Mouse (Mus musculus) neural tube, embryonic 14.5 days (tissue): ENCODE measurements around the gene Col27a1. TPM values are rescaled to one million over a fixed set of nuclear protein-coding genes. Genes with fewer than 3 reads are reported as not detected.

ENCODE experiments used
- ATAC-seq: fragments of 200-750 bp; cut with Nextera tagmentation; 2 replicates; pipeline ENCODE4 v1.8.0; 2017; ENCODE audit warnings: low read depth, mild to moderate bottlenecking, moderate TSS enrichment, moderate library complexity
- H3K27ac ChIP-seq: fragments of 300-500 bp; sonication (generic); 2 replicates; pipeline ENCODE4 v1.5.1; 2014; ENCODE audit warnings: low read depth, mild to moderate bottlenecking, control low read depth, low read length, moderate library complexity, mixed read lengths
- H3K27me3 ChIP-seq: fragments of 300-500 bp; sonication (generic); 2 replicates; pipeline ENCODE4 v1.6.1; 2014; ENCODE audit warnings: low read length; ENCODE audit not compliant: control insufficient read depth, insufficient read depth
- H3K36me3 ChIP-seq: fragments of 300-500 bp; sonication (generic); 2 replicates; pipeline ENCODE4 v1.6.1; 2014; ENCODE audit warnings: low read length, mixed read lengths; ENCODE audit not compliant: control insufficient read depth, insufficient read depth
- H3K4me1 ChIP-seq: fragments of 300-500 bp; sonication (generic); 2 replicates; pipeline ENCODE4 v1.6.1; 2014; ENCODE audit warnings: low read length; ENCODE audit not compliant: control insufficient read depth, insufficient read depth
- H3K4me2 ChIP-seq: fragments of 300-500 bp; sonication (generic); 2 replicates; pipeline ENCODE4 v1.6.1; 2014; ENCODE audit warnings: mild to moderate bottlenecking, low read depth, low read length, control low read depth
- H3K4me3 ChIP-seq: fragments of 300-500 bp; sonication (generic); 2 replicates; pipeline ENCODE4 v1.5.1; 2014; ENCODE audit warnings: low read depth, low read length, control low read depth, mixed read lengths
- H3K9ac ChIP-seq: fragments of 300-500 bp; sonication (generic); replicated peaks from 2 replicates; pipeline ENCODE4 v1.6.1; 2014; ENCODE audit warnings: low read depth, mild to moderate bottlenecking, control low read depth, low read length, mixed read lengths
- H3K9me3 ChIP-seq: fragments of 300-500 bp; sonication (generic); 2 replicates; pipeline ENCODE4 v1.6.1; 2016; ENCODE audit warnings: low read length; ENCODE audit not compliant: control insufficient read depth
- WGBS: fragments of 180-500 bp; shearing (Covaris S2); extraction: QIAGEN DNeasy Blood & Tissue Kit; methylation state at CpG from one replicate; pipeline ENCODE4 v1.1.7; 2014; 5-methylcytosine and 5-hydroxymethylcytosine counted together
- polyA plus RNA-seq: library from polyadenylated mRNA; unstranded; fragments of >200 nt; fragmentation: Nextera tagmentation; extraction: Ambion mirVana; gene quantifications from 2 replicates; pipeline ENCODE4 v1.2.1, GENCODE M21; 2014

The Col27a1 gene
- polyA plus RNA-seq, 1 experiment from 2014 or later, result 1.2 TPM

DNA sequence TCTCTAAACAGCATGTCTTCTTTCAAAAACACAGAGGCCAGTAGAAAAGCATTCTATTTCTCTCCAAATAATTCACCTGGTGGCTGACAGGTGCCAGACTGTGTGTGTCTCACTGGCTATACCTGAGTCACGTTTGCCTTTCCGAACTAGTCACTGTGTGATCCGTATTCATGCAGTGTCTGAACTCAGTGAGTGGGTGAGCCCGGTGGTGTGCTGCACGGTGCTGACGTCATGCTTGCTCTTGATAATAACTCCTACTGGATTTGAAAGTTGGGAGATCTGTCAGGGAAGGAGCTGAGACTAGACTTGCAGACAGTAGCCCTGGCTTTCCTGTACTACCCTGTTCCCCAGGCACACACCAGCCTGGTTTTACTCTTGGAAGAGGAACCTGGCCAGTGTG is 5.8 kb downstream of the Col27a1 start:
- Histone ChIP-seq H3K9me3 (no peaks in the 10 kb centered on the region), H3K4me2 (no peak overlapping the region), H3K4me3 (no peak overlapping the region), H3K27me3 (peaks cover 3% of the 10 kb centered on the region; the same call in 1 of the 2 replicates), H3K27ac (no peak overlapping the region), H3K4me1 (peaks cover 10% of the 10 kb centered on the region; the same call in 1 of the 2 replicates), H3K36me3 (no peaks in the 10 kb centered on the region), H3K9ac (no peak overlapping the region)
- WGBS, result 87% methylated on average over 6 of the region's 6 CpGs
- no peak for ATAC-seq

DNA sequence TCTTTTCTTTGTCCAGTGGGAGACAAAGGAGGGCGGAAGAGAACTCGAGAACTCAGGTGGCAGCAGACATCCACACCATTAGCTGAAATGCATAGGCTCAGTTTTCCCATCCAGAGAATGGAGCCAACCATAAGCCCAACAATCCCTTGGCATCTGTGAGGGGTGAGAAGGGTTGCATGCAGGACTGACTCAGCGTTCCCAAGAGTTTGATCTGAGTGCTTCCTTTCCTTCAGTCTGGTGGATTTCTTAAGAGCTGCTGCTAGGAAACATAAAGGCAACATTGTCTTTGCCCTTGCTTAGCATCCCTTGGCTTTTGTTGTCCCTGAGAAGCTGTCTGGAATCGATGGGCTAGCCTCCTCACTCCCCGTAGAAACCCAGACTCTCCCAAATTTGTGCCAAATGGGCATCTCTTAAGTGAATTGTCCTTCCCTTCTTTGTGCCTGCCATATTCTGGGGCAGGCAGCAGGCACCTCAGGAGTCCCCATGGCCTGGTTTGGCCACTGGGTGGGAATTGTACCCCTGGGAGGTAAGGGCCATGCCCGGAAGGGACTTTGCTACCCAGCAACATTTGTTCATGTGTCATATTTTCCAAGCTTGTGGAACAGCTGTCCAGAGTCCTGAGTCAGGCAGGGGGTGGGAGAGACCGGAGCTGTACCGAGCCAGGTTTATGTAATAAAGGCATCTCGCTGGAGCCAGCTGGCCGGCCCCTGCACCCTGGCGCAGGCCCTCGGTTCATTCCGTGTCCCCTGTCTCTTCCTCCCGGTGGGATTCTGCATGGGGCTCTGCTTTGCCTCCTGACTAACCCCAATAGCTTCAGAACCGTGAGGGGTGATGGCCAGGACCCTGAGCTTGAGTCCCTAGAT is 7.5 kb downstream of the Col27a1 start:
- ATAC-seq, result no peak
- Histone ChIP-seq H3K4me2 (no peak overlapping the region), H3K9ac (no peak overlapping the region), H3K9me3 (no peaks in the 10 kb centered on the region), H3K4me1 (0 out of 2 replicates have a peak, but pooled peaks cover 4% of the 10 kb centered on the region), H3K36me3 (no peaks in the 10 kb centered on the region), H3K27me3 (peaks cover 2% of the 10 kb centered on the region; the same call in 1 of the 2 replicates), H3K27ac (no peak overlapping the region), H3K4me3 (no peak overlapping the region)
- 80% methylated on average over 15 of the region's 15 CpGs for WGBS

- Histone ChIP-seq H3K27ac (no peak overlapping the region), H3K4me1 (0 out of 2 replicates have a peak, but pooled peaks cover 5% of the 10 kb centered on the region), H3K9ac (no peak overlapping the region), H3K4me2 (no peak overlapping the region), H3K4me3 (no peak overlapping the region), H3K9me3 (no peaks in the 10 kb centered on the region), H3K27me3 (no peaks in the 10 kb centered on the region), H3K36me3 (no peaks in the 10 kb centered on the region)
- no peak for ATAC-seq
- WGBS, result 62% methylated on average over 8 of the region's 8 CpGs
Observed at GRCm38 (mm10) chr4:63222246-63222645, 8.4 kb downstream of the Col27a1 start.

DNA sequence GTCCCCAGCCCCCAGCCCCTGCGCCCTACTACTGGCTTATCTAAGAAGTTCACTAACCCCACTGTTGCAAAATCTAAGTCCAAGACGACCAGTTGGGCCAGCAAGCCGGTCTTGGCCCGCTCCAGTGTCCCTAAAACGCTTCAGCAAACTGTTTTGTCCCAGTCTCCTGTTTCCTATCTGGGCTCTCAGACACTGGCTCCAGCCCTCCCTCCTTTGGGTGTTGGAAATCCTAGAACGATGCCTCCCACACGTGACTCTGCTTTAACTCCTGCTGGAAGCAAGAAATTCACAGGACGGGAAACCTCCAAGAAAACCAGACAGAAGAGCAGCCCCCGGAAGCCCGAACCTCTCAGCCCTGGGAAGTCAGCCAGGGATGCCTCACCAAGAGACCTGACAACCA is 11.6 kb downstream of the Col27a1 start:
- no peak for ATAC-seq

DNA sequence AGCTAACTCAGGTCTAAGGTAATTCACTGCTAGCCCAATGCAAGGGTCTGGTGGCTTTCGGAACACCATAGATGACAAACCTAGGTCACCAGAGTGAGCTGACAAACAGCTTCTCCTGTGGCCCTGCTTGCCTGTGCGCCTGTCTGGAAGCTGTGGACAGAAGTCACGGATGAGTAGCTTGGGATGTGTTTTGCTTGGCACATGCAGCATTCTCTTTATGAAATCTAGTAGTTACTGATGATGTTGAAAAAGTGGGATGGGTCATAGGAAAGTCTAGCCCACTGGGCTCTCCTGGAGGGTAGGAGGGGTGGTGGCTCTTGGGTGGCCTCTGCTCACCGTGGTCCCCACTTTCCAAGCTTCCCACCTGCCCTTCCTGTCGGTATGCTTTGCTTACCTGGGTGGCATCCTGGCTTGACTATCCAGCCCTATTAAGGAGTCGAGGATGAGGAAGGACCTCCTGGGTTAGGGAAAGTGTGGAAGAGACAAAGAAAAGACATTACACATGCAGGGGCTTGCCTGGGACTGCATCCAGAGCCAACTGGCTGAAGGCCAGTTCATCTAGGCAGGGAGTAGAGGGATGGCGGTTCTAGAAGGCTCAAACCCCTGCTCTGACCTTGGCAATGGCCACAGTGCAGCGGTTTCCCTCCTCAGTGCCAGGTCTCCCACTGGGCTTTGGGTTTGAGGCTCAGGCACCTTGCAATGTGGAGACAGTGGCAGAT is 12.5 kb downstream of the Col27a1 start:
- H3K27me3 ChIP-seq, result no peaks in the 10 kb centered on the region
- 63% methylated on average over 8 of the region's 8 CpGs for WGBS
- H3K27ac ChIP-seq, result no peak overlapping the region
- peak; percentile 25; the same call in 1 of the 2 replicates for ATAC-seq
- H3K4me3 ChIP-seq, result no peak overlapping the region
- H3K4me2 ChIP-seq, result no peak overlapping the region
- H3K9ac ChIP-seq, result no peak overlapping the region
- no peaks in the 10 kb centered on the region for H3K9me3 ChIP-seq
- peaks cover 23% of the 10 kb centered on the region for H3K4me1 ChIP-seq
- H3K36me3 ChIP-seq, result no peaks in the 10 kb centered on the region

More for the DNA sequence above, 11.6 kb downstream of the Col27a1 start:
- Histone ChIP-seq H3K9ac (no peak overlapping the region), H3K4me2 (no peak overlapping the region), H3K9me3 (no peaks in the 10 kb centered on the region), H3K36me3 (no peaks in the 10 kb centered on the region), H3K27ac (no peak overlapping the region), H3K27me3 (no peaks in the 10 kb centered on the region), H3K4me3 (no peak overlapping the region), H3K4me1 (peaks cover 17% of the 10 kb centered on the region; the same call in 1 of the 2 replicates)
- WGBS, result 79% methylated on average over 10 of the region's 10 CpGs

GRCm38 (mm10) chr4:63226883-63227235 is 13.1 kb downstream of the Col27a1 start:
- no peak overlapping the region for H3K9ac ChIP-seq
- H3K27me3 ChIP-seq, result no peaks in the 10 kb centered on the region
- no peak overlapping the region for H3K4me2 ChIP-seq
- no peak overlapping the region for H3K27ac ChIP-seq
- 75% methylated on average over 6 of the region's 6 CpGs for WGBS
- no peaks in the 10 kb centered on the region for H3K9me3 ChIP-seq
- no peaks in the 10 kb centered on the region for H3K36me3 ChIP-seq
- H3K4me3 ChIP-seq, result no peak overlapping the region
- H3K4me1 ChIP-seq, result peaks cover 23% of the 10 kb centered on the region
- ATAC-seq, result no peak

GRCm38 (mm10) chr4:63228943-63229342 is 15.1 kb downstream of the Col27a1 start:
- Histone ChIP-seq H3K9ac (no peak overlapping the region), H3K27me3 (no peaks in the 10 kb centered on the region), H3K4me3 (no peak overlapping the region), H3K4me1 (peaks cover 23% of the 10 kb centered on the region), H3K9me3 (no peaks in the 10 kb centered on the region), H3K36me3 (no peaks in the 10 kb centered on the region), H3K27ac (no peak overlapping the region), H3K4me2 (no peak overlapping the region)
- WGBS, result 49% methylated on average over 5 of the region's 5 CpGs
- ATAC-seq, result peak; percentile 48

- ATAC-seq, result peak; percentile 46
- Histone ChIP-seq H3K4me1 (peaks cover 23% of the 10 kb centered on the region), H3K4me2 (no peak overlapping the region), H3K9ac (no peak overlapping the region), H3K36me3 (no peaks in the 10 kb centered on the region), H3K4me3 (no peak overlapping the region), H3K27ac (0 out of 2 replicates have a peak overlapping the region, but pooled peaks have one; percentile 12), H3K27me3 (no peaks in the 10 kb centered on the region), H3K9me3 (no peaks in the 10 kb centered on the region)
- 38% methylated on average over 14 of the region's 14 CpGs for WGBS
Observed at GRCm38 (mm10) chr4:63229991-63230581, 16.3 kb downstream of the Col27a1 start.
